Mouse (Mus musculus) hindbrain, embryonic 13.5 days (tissue): ENCODE measurements around the gene Dpp7. TPM values are rescaled to one million over a fixed set of nuclear protein-coding genes. Genes with fewer than 3 reads are reported as not detected.

Experiments
- ATAC-seq: fragments of 200-750 bp; cut with Nextera tagmentation; 2 replicates; pipeline ENCODE4 v1.8.0; 2017; ENCODE audit warnings: moderate TSS enrichment; ENCODE audit not compliant: low FRiP score
- H3K27ac ChIP-seq: fragments of 300-500 bp; sonication (generic); 2 replicates; pipeline ENCODE4 v1.5.1; 2015; ENCODE audit warnings: inconsistent platforms, mild to moderate bottlenecking, moderate library complexity
- H3K27me3 ChIP-seq: fragments of 300-500 bp; sonication (generic); 2 replicates; pipeline ENCODE4 v1.6.1; 2015; ENCODE audit warnings: mild to moderate bottlenecking, inconsistent platforms
- H3K36me3 ChIP-seq: fragments of 300-500 bp; sonication (generic); 2 replicates; pipeline ENCODE4 v1.6.1; 2015; ENCODE audit warnings: mild to moderate bottlenecking, inconsistent platforms
- H3K4me1 ChIP-seq: fragments of 300-500 bp; sonication (generic); replicated peaks from 2 replicates; pipeline ENCODE4 v1.6.1; 2015; ENCODE audit warnings: inconsistent platforms
- H3K4me2 ChIP-seq: fragments of 300-500 bp; sonication (generic); 2 replicates; pipeline ENCODE4 v1.6.1; 2015; ENCODE audit warnings: inconsistent platforms, mild to moderate bottlenecking, moderate library complexity
- H3K4me3 ChIP-seq: fragments of 300-500 bp; sonication (generic); 2 replicates; pipeline ENCODE4 v1.5.1; 2015; ENCODE audit warnings: mild to moderate bottlenecking, inconsistent platforms
- H3K9ac ChIP-seq: fragments of 300-500 bp; sonication (generic); 2 replicates; pipeline ENCODE4 v1.6.1; 2015; ENCODE audit warnings: mild to moderate bottlenecking, inconsistent platforms
- H3K9me3 ChIP-seq: fragments of 300-500 bp; sonication (generic); 2 replicates; pipeline ENCODE4 v1.6.1; 2016; ENCODE audit warnings: inconsistent platforms
- WGBS: fragments of 180-500 bp; shearing (Covaris S2); methylation state at CpG from one replicate; pipeline ENCODE4 v1.1.7; 2015; 5-methylcytosine and 5-hydroxymethylcytosine counted together
- polyA plus RNA-seq: library from polyadenylated mRNA; unstranded; fragments of >200 nt; fragmentation: Nextera tagmentation; extraction: Ambion mirVana; gene quantifications from 2 replicates; pipeline ENCODE4 v1.2.1, GENCODE M21; 2015

Dpp7 gene
- polyA plus RNA-seq: 22.8 and 23.0 TPM in 2 replicates

- 8% methylated on average over 13 of the region's 13 CpGs for WGBS
- peak within 1 kb of the TSS; percentile 53 for H3K4me3 ChIP-seq
- H3K9me3 ChIP-seq: no peaks in the 10 kb centered on the region
- no peaks in the 10 kb centered on the region for H3K27me3 ChIP-seq
- peak; percentile 76 for ATAC-seq
- H3K4me2 ChIP-seq: peak within 1 kb of the TSS; percentile 77
- peaks cover 28% of the 10 kb centered on the region for H3K4me1 ChIP-seq
- H3K9ac ChIP-seq: peak within 1 kb of the TSS; percentile 77
- H3K36me3 ChIP-seq: peaks cover 29% of the 10 kb centered on the region
- H3K27ac ChIP-seq: no peak within 1 kb of the TSS
These were observed at the start of gene Dpp7 for GRCm38 (mm10) chr2:25356208-25357079. Gene Dpp7, minus strand, starts transcription at chr2:25356359.

DNA sequence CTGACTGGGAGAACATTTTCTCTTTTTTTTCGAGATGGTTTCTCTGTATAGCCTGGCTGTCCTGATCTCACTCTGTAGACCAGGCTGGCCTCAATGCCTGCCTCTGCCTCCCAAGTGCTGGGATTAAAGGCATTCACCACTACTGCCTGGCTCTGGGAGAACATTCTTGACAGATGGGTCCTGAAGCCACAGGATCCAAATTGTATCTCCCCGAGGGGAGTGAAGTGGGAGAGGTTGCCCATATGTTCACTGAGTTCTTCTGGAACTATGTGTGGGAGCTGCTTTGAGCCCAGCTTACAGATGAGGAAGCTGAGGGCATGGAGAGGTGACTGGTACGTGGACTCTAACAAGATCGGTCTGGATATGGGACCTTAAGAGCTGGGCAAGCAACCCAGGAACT is 47.8 kb upstream of the Dpp7 start:
- H3K27ac ChIP-seq: peak overlapping the region; percentile 92

GRCm38 (mm10) chr2:25402972-25403601 is 46.9 kb upstream of the Dpp7 start:
- under 1% methylated on average over 52 of the region's 54 CpGs for WGBS

More for the DNA sequence above, 47.8 kb upstream of the Dpp7 start:
- Histone ChIP-seq H3K36me3 (peaks cover 30% of the 10 kb centered on the region), H3K9ac (peak overlapping the region; percentile 97), H3K4me3 (peak overlapping the region; percentile 73), H3K4me2 (peak overlapping the region; percentile 87), H3K27me3 (peaks cover 24% of the 10 kb centered on the region), H3K4me1 (peaks cover 45% of the 10 kb centered on the region), H3K9me3 (no peaks in the 10 kb centered on the region)
- ATAC-seq: no peak
- 84% methylated on average over 4 of the region's 4 CpGs for WGBS

DNA sequence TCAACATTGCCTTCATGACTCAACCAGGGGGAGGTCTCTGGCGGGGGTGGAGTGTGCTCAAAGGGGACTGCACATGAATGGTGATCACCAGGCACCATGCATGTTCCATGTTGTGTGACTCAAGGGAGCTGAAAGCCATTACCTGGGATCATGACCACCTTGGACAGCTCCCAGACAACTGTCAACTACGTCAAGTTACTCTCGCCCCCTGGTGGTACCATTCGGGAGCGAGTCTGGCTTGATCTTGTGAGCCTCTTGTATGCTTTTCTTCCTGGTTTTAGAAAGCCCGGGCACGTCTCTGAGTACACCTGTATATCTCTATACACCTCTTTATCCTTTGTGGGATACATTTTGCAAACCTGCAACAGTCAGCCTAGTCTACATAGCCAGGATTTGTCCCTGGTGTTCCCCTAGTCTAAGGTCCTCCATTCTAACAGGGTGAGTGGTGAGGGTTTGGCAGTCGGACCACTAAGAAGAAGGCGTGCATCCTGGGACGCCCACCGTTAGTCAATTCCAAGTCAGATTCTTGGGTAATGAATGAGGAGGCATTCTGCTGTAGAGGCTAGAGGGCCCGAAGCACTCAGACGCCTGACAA is 46.3 kb upstream of the Dpp7 start:
- no peaks in the 10 kb centered on the region for H3K9me3 ChIP-seq
- ATAC-seq: peak; percentile 52
- peaks cover 39% of the 10 kb centered on the region for H3K27me3 ChIP-seq
- peak overlapping the region; percentile 92 for H3K27ac ChIP-seq
- H3K36me3 ChIP-seq: peaks cover 15% of the 10 kb centered on the region
- H3K9ac ChIP-seq: peak overlapping the region; percentile 97
- H3K4me3 ChIP-seq: peak overlapping the region; percentile 73
- H3K4me1 ChIP-seq: peaks cover 45% of the 10 kb centered on the region
- peak overlapping the region; percentile 87 for H3K4me2 ChIP-seq
- under 1% methylated on average over 13 of the region's 13 CpGs for WGBS

More at GRCm38 (mm10) chr2:25402972-25403601, 46.9 kb upstream of the Dpp7 start:
- Histone ChIP-seq H3K27me3 (peaks cover 33% of the 10 kb centered on the region), H3K36me3 (peaks cover 21% of the 10 kb centered on the region), H3K9me3 (no peaks in the 10 kb centered on the region), H3K4me2 (peak overlapping the region; percentile 87), H3K9ac (peak overlapping the region; percentile 97), H3K27ac (peak overlapping the region; percentile 92), H3K4me3 (peak overlapping the region; percentile 73), H3K4me1 (peaks cover 45% of the 10 kb centered on the region)
- peak; percentile 78 for ATAC-seq

GRCm38 (mm10) chr2:25400764-25401163 is 44.6 kb upstream of the Dpp7 start:
- Histone ChIP-seq H3K36me3 (no peaks in the 10 kb centered on the region), H3K4me2 (peak overlapping the region; percentile 58), H3K27me3 (peaks cover 56% of the 10 kb centered on the region), H3K4me1 (peaks cover 41% of the 10 kb centered on the region), H3K9me3 (no peaks in the 10 kb centered on the region), H3K9ac (peak overlapping the region; percentile 39), H3K4me3 (peak overlapping the region; percentile 33), H3K27ac (no peak overlapping the region)
- ATAC-seq: no peak
- 2% methylated on average over 17 of the region's 17 CpGs for WGBS

DNA sequence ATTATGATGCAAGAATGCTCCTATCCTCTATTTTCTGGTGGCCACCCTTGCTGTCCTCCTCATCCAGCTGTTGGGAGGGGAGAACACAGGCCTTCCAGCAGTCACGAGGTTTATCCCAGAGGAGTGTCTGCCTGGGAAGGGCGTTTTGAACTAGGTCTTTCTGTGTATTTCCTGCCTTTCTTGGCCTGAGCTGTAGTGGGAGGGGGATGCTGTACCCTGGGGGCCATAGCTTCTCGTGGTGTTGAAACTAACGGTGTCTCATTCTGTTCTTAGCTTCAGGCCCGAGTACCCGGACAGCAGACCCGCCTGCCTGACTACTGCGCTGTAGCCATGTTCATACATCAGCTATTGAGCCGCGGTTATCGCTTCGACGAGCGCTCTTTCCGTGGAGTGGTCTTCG is 44.1 kb upstream of the Dpp7 start:
- Histone ChIP-seq H3K4me1 (peaks cover 41% of the 10 kb centered on the region), H3K9ac (peak overlapping the region; percentile 39; the same call in 1 of the 2 replicates), H3K27ac (no peak overlapping the region), H3K27me3 (peaks cover 61% of the 10 kb centered on the region), H3K9me3 (no peaks in the 10 kb centered on the region), H3K36me3 (no peaks in the 10 kb centered on the region), H3K4me3 (peak overlapping the region; percentile 33), H3K4me2 (peak overlapping the region; percentile 58)
- ATAC-seq: no peak
- 22% methylated on average over 16 of the region's 16 CpGs for WGBS

- Histone ChIP-seq H3K36me3 (no peaks in the 10 kb centered on the region), H3K9ac (peak within 1 kb of the TSS; percentile 39; the same call in 1 of the 2 replicates), H3K4me1 (peaks cover 41% of the 10 kb centered on the region), H3K4me2 (no peak within 1 kb of the TSS), H3K9me3 (no peaks in the 10 kb centered on the region), H3K4me3 (no peak within 1 kb of the TSS), H3K27ac (no peak within 1 kb of the TSS), H3K27me3 (peaks cover 74% of the 10 kb centered on the region)
- WGBS: 67% methylated on average over 8 of the region's 8 CpGs
- ATAC-seq: no peak
These were observed 42.9 kb upstream of the Dpp7 start, which contains the start of gene Npdc1 for GRCm38 (mm10) chr2:25399051-25399450. Gene Npdc1, plus strand, starts transcription at chr2:25399351.

DNA sequence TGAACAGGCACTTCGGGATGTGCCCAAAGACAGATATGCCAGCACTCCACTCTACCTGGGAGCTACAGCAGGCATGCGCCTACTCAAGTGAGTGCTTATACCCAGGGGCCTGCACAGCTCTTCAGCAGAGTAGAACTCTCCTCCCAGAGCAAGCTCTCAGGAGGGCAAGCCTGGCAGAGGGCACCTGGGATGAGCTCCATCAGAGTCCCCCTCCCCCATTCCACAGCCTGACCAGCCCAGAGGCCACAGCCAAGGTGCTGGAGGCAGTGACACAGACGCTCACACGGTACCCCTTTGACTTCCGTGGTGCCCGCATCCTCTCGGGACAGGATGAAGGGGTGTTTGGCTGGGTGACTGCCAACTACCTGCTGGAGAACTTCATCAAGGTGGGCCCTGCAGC is 41.9 kb upstream of the Dpp7 start:
- Histone ChIP-seq H3K9ac (no peak overlapping the region), H3K4me3 (no peak overlapping the region), H3K9me3 (no peaks in the 10 kb centered on the region), H3K4me2 (no peak overlapping the region), H3K4me1 (peaks cover 38% of the 10 kb centered on the region), H3K27me3 (peaks cover 82% of the 10 kb centered on the region), H3K36me3 (no peaks in the 10 kb centered on the region), H3K27ac (no peak overlapping the region)
- WGBS: 94% methylated on average over 7 of the region's 7 CpGs
- no peak for ATAC-seq

DNA sequence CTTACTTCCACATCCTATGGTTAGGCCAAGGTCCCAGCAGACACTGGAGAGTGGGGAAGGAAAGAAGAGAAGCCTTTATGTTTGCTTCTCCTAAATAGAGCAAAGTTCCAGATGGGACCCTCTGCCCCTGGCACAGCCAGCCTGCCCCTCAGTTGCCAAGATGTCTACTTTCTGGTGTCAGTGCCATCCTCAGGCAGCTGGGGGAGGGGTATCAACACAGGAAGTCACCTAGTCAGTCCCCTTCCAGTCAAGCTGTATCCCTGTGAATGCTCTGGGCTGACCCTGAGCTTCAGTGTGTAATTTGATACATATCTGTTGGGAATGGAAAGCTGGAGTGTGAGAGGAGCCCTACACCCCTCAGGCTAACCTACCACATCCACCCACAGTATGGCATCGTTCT is 40.9 kb upstream of the Dpp7 start:
- no peak overlapping the region for H3K4me3 ChIP-seq
- H3K9me3 ChIP-seq: no peaks in the 10 kb centered on the region
- H3K9ac ChIP-seq: no peak overlapping the region
- ATAC-seq: no peak
- no peak overlapping the region for H3K27ac ChIP-seq
- no peak overlapping the region for H3K4me2 ChIP-seq
- 50% methylated on average over 1 of the region's 1 CpGs for WGBS
- H3K36me3 ChIP-seq: no peaks in the 10 kb centered on the region
- peaks cover 92% of the 10 kb centered on the region for H3K27me3 ChIP-seq
- H3K4me1 ChIP-seq: peaks cover 34% of the 10 kb centered on the region

- Histone ChIP-seq H3K27me3 (peaks cover 92% of the 10 kb centered on the region), H3K4me1 (peaks cover 33% of the 10 kb centered on the region), H3K36me3 (no peaks in the 10 kb centered on the region), H3K4me2 (peak overlapping the region; percentile 61), H3K9ac (no peak overlapping the region), H3K4me3 (peak overlapping the region; percentile 36; the same call in 1 of the 2 replicates), H3K27ac (no peak overlapping the region), H3K9me3 (no peaks in the 10 kb centered on the region)
- ATAC-seq: no peak
- 34% methylated on average over 3 of the region's 3 CpGs for WGBS
These were observed 40.4 kb upstream of the Dpp7 start for GRCm38 (mm10) chr2:25396597-25396983.

DNA sequence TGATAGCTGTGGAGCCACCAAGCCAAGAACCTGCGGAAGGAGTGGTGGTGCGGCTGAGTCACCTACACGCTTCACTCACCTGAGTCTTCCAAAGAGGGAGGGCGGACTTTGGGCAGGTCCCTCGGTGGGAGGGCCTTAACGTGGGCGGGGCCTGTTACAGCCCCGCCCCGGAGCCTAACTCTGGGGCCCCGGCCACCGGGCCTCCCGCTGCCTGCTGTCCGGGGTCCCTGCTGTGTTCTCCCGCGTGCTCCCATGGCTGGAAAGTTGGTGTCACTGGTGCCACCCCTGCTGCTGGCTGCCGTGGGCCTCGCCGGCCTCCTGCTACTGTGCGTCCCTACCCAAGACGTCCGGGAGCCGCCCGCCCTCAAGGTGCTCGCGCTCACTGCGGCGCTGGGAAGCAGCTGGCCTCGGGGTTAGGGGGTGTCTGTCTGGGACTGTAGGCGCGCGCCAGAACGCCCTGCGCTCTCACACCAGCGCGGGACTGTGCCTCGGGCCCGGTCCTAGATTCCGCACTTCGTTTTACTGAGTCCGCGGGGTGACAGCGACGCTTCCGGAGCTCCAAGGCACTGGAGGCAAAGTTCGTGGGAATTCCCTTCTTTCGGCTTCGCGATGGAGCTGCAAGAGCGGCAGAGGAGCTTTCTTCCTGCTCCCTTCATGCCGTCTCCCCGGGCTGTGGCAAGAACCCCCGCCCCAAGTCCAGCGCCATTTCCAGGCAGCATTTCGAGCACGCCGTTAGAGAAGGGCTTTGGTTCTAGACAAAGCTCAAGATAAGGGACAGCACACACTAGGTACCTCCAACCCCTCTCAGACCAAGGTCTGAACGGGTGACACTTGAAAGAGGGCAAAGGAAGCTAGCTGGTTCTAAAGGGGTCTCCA is 39.8 kb upstream of the Dpp7 start, which contains the start of gene Entpd2:
Entpd2 (plus strand) TSS at position 154 of the 876 bp plus-strand sequence.
- peaks cover 88% of the 10 kb centered on the region for H3K27me3 ChIP-seq
- ATAC-seq: no peak
- no peaks in the 10 kb centered on the region for H3K36me3 ChIP-seq
- peak within 1 kb of the TSS; percentile 64 for H3K9ac ChIP-seq
- peaks cover 32% of the 10 kb centered on the region for H3K4me1 ChIP-seq
- no peaks in the 10 kb centered on the region for H3K9me3 ChIP-seq
- peak within 1 kb of the TSS; percentile 36 for H3K4me3 ChIP-seq
- WGBS: 1% methylated on average over 57 of the region's 57 CpGs
- H3K27ac ChIP-seq: no peak within 1 kb of the TSS
- H3K4me2 ChIP-seq: peak within 1 kb of the TSS; percentile 61
